Comparison of ENCODE assay signal across 8 mouse cellular contexts in genomic region chr17:35866281-35866831, GRCm38 (mm10). TPM values are rescaled to one million over a fixed set of nuclear protein-coding genes. Genes with fewer than 3 reads are reported as not detected.
DNase-seq lines count a peak whose midpoint lies in the region; ATAC-seq and TF ChIP-seq lines count a peak whose summit lies in the region.

No protein-coding gene starts in this region.

- TF ChIP-seq EP300 in lung, postnatal 0 days (IDR thresholded peaks at IDR 0.05): peak; percentile 27; the same call in 1 of the 2 replicates

- under 1% methylated on average over 38 of the region's 38 CpGs for WGBS in intestine, embryonic 16.5 days
- under 1% methylated on average over 20 of the region's 38 CpGs for WGBS in lung, postnatal 0 days

- peak; percentile 49 for ATAC-seq in intestine, embryonic 16.5 days
- ATAC-seq in lung, postnatal 0 days: peak; percentile 18
- no peak for ATAC-seq in erythroid progenitor cell, adult 5-6 weeks (replicated peaks; ENCODE audit: low FRiP score, poor library complexity, severe bottlenecking)

- peak overlapping the region; percentile 81 for H3K4me2 ChIP-seq in intestine, embryonic 16.5 days (ENCODE audit: low read depth, low read length)
- peak overlapping the region; percentile 88 for H3K4me2 ChIP-seq in lung, postnatal 0 days (replicated peaks; ENCODE audit: low read depth, low read length)

- H3K36me3 ChIP-seq in intestine, embryonic 16.5 days (ENCODE audit: control insufficient read depth, insufficient read depth, low read length): no peaks in the 10 kb centered on the region; the same call in 1 of the 2 replicates
- H3K36me3 ChIP-seq in lung, postnatal 0 days (ENCODE audit: insufficient read depth, low read length): no peaks in the 10 kb centered on the region

- intact Hi-C loops in left cerebral cortex, adult 2 months (cut with DNase I): no loop called here
- intact Hi-C loops in gastrocnemius, postnatal 14 days (cut with DNase I; ENCODE audit: low total_unique reads): no loop called here

- DNase-seq in left cerebral cortex, adult 2 months (ENCODE audit: extremely low spot score in 1 of 2, low spot score in 2 of 2): no peak
- DNase-seq in left cerebral cortex, adult 9 months (ENCODE audit: low spot score in 2 of 2): no peak
- peak; percentile 77 for DNase-seq in adrenal gland, postnatal 25 days
- DNase-seq in gastrocnemius, postnatal 14 days: peak; percentile 79
- peak; percentile 68 for DNase-seq in lung, postnatal 0 days (ENCODE audit: low spot score)
- peak; percentile 54 for DNase-seq in skeletal muscle tissue, adult 2 months (ENCODE audit: low read depth, low spot score)

- peak overlapping the region; percentile 87 for H3K27ac ChIP-seq in left cerebral cortex, adult 2 months
- H3K27ac ChIP-seq in intestine, embryonic 16.5 days (ENCODE audit: low read length): peak overlapping the region; percentile 89
- H3K27ac ChIP-seq in lung, postnatal 0 days (ENCODE audit: low read length): peak overlapping the region; percentile 90

- peak overlapping the region; percentile 77 for H3K9ac ChIP-seq in intestine, embryonic 16.5 days (ENCODE audit: low read depth, low read length)
- H3K9ac ChIP-seq in lung, postnatal 0 days (replicated peaks; ENCODE audit: low read depth): peak overlapping the region; percentile 68

- H3K9me3 ChIP-seq in intestine, embryonic 16.5 days (ENCODE audit: control insufficient read depth, low read length): 0 out of 2 replicates have a peak, but pooled peaks cover 3% of the 10 kb centered on the region
- no peaks in the 10 kb centered on the region for H3K9me3 ChIP-seq in lung, postnatal 0 days (ENCODE audit: low read length)

- H3K27me3 ChIP-seq in intestine, embryonic 16.5 days (replicated peaks; ENCODE audit: control insufficient read depth, insufficient read depth, low read length): no peaks in the 10 kb centered on the region
- H3K27me3 ChIP-seq in lung, postnatal 0 days (replicated peaks; ENCODE audit: insufficient read depth, low read length): no peaks in the 10 kb centered on the region

- TF ChIP-seq CTCF in left cerebral cortex, adult 2 months (IDR thresholded peaks at IDR 0.05): no peak
- TF ChIP-seq CTCF in lung, postnatal 0 days (IDR thresholded peaks at IDR 0.05): no peak

- H3K4me1 ChIP-seq in intestine, embryonic 16.5 days (ENCODE audit: control insufficient read depth, insufficient read depth, low read length): peaks cover 32% of the 10 kb centered on the region
- peaks cover 2% of the 10 kb centered on the region; the same call in 1 of the 2 replicates for H3K4me1 ChIP-seq in lung, postnatal 0 days (ENCODE audit: insufficient read depth, low read depth, low read length)

- H3K4me3 ChIP-seq in left cerebral cortex, adult 2 months: peak overlapping the region; percentile 71
- peak overlapping the region; percentile 62 for H3K4me3 ChIP-seq in intestine, embryonic 16.5 days (ENCODE audit: low read length)
- H3K4me3 ChIP-seq in lung, postnatal 0 days (ENCODE audit: low read depth, low read length): peak overlapping the region; percentile 51

RNA-seq across cellular contexts. Expression of gene Ppp1r18, which starts 1.0 kb away (rescaled TPM):
- total RNA-seq in left cerebral cortex, adult 2 months (2021): 10 to 100 TPM in 1 of 2 experiments, 1 to 10 TPM in 1; 8.5 to 10.8 TPM
- total RNA-seq in adrenal gland, postnatal 25 days (2021): 36.5 and 36.8 TPM in 2 replicates
- total RNA-seq in gastrocnemius, postnatal 14 days (2021): 10 to 100 TPM; 13.4 to 13.7 TPM
- 19.3 and 19.4 TPM in 2 replicates for polyA plus RNA-seq in intestine, embryonic 16.5 days (2015; fragmentation: Nextera tagmentation; extraction: Ambion mirVana)
- 23.4 and 25.4 TPM in 2 replicates for polyA plus RNA-seq in lung, postnatal 0 days (2015; fragmentation: Nextera tagmentation; extraction: Ambion mirVana)
- total RNA-seq in erythroid progenitor cell, adult 5-6 weeks (2015; ENCODE audit: low replicate concordance): 32.8 and 37.7 TPM in 2 replicates
- 7.2 and 10.2 TPM in 2 replicates for total RNA-seq in erythroid progenitor cell, adult 5-6 weeks (2017; ENCODE audit: low replicate concordance)

RNA-seq across cellular contexts. Expression of gene Nrm, which starts 5.2 kb away (rescaled TPM):
- total RNA-seq in left cerebral cortex, adult 2 months (2021): 1 to 10 TPM; 2.1 to 4.1 TPM
- 8.7 and 9.8 TPM in 2 replicates for total RNA-seq in adrenal gland, postnatal 25 days (2021)
- total RNA-seq in gastrocnemius, postnatal 14 days (2021): 1 to 10 TPM; 4.8 TPM
- polyA plus RNA-seq in intestine, embryonic 16.5 days (2015; fragmentation: Nextera tagmentation; extraction: Ambion mirVana): 47.7 and 51.7 TPM in 2 replicates
- 21.4 and 22.9 TPM in 2 replicates for polyA plus RNA-seq in lung, postnatal 0 days (2015; fragmentation: Nextera tagmentation; extraction: Ambion mirVana)
- 32.8 and 36.0 TPM in 2 replicates for total RNA-seq in erythroid progenitor cell, adult 5-6 weeks (2015; ENCODE audit: low replicate concordance)
- 19.1 and 35.8 TPM in 2 replicates for total RNA-seq in erythroid progenitor cell, adult 5-6 weeks (2017; ENCODE audit: low replicate concordance)

RNA-seq across cellular contexts. Expression of gene Dhx16, which starts 13.3 kb away (rescaled TPM):
- total RNA-seq in left cerebral cortex, adult 2 months (2021): 10 to 100 TPM; 30.0 to 39.7 TPM
- 51.4 and 53.3 TPM in 2 replicates for total RNA-seq in adrenal gland, postnatal 25 days (2021)
- 10 to 100 TPM; 10.5 to 11.9 TPM for total RNA-seq in gastrocnemius, postnatal 14 days (2021)
- polyA plus RNA-seq in intestine, embryonic 16.5 days (2015; fragmentation: Nextera tagmentation; extraction: Ambion mirVana): 36.0 and 38.3 TPM in 2 replicates
- 22.3 and 25.8 TPM in 2 replicates for polyA plus RNA-seq in lung, postnatal 0 days (2015; fragmentation: Nextera tagmentation; extraction: Ambion mirVana)
- total RNA-seq in erythroid progenitor cell, adult 5-6 weeks (2015; ENCODE audit: low replicate concordance): 139 and 201 TPM in 2 replicates
- 73.1 and 118 TPM in 2 replicates for total RNA-seq in erythroid progenitor cell, adult 5-6 weeks (2017; ENCODE audit: low replicate concordance)

RNA-seq across cellular contexts. Expression of gene Mdc1, which starts 25.0 kb away (rescaled TPM):
- total RNA-seq in left cerebral cortex, adult 2 months (2021): 10 to 100 TPM; 14.6 to 17.8 TPM
- 30.1 and 31.1 TPM in 2 replicates for total RNA-seq in adrenal gland, postnatal 25 days (2021)
- total RNA-seq in gastrocnemius, postnatal 14 days (2021): 1 to 10 TPM; 5.4 to 6.9 TPM
- polyA plus RNA-seq in intestine, embryonic 16.5 days (2015; fragmentation: Nextera tagmentation; extraction: Ambion mirVana): 10.0 and 11.8 TPM in 2 replicates
- 2.8 and 3.1 TPM in 2 replicates for polyA plus RNA-seq in lung, postnatal 0 days (2015; fragmentation: Nextera tagmentation; extraction: Ambion mirVana)
- 117 and 147 TPM in 2 replicates for total RNA-seq in erythroid progenitor cell, adult 5-6 weeks (2015; ENCODE audit: low replicate concordance)
- 31.0 and 57.1 TPM in 2 replicates for total RNA-seq in erythroid progenitor cell, adult 5-6 weeks (2017; ENCODE audit: low replicate concordance)

RNA-seq across cellular contexts. Expression of gene Tubb5, which starts 28.2 kb away (rescaled TPM):
- total RNA-seq in left cerebral cortex, adult 2 months (2021): 100 to 1,000 TPM; 417 to 433 TPM
- total RNA-seq in adrenal gland, postnatal 25 days (2021): 192 and 221 TPM in 2 replicates
- total RNA-seq in gastrocnemius, postnatal 14 days (2021): 100 to 1,000 TPM in 1 of 2 experiments, 10 to 100 TPM in 1; 95.6 to 123 TPM
- 559 and 622 TPM in 2 replicates for polyA plus RNA-seq in intestine, embryonic 16.5 days (2015; fragmentation: Nextera tagmentation; extraction: Ambion mirVana)
- 292 and 298 TPM in 2 replicates for polyA plus RNA-seq in lung, postnatal 0 days (2015; fragmentation: Nextera tagmentation; extraction: Ambion mirVana)
- total RNA-seq in erythroid progenitor cell, adult 5-6 weeks (2015; ENCODE audit: low replicate concordance): 663 and 669 TPM in 2 replicates
- 760 and 914 TPM in 2 replicates for total RNA-seq in erythroid progenitor cell, adult 5-6 weeks (2017; ENCODE audit: low replicate concordance)

Comparison
In these comparisons a context has a peak if more than half of its experiments do, and no peak if none do; other contexts are left out.
1. DNase-seq: peak in adrenal gland, postnatal 25 days (single experiment), gastrocnemius, postnatal 14 days (single experiment), lung, postnatal 0 days (single experiment) and skeletal muscle tissue, adult 2 months (single experiment); none in left cerebral cortex, adult 2 months (0 of 2) and left cerebral cortex, adult 9 months (0 of 2).
2. Peak in every context shown above with its lines, with median percentiles within 50 percentile points of each other: H3K27ac ChIP-seq and H3K4me3 ChIP-seq.